Mouse (Mus musculus) activated CD4-positive, CD25-positive, alpha-beta regulatory T cell, adult 4 months (primary cell): ENCODE results near the gene Tent4a. TPM values are rescaled to one million over a fixed set of nuclear protein-coding genes. Genes with fewer than 3 reads are reported as not detected.

ENCODE experiments used
- ATAC-seq: one replicate; pipeline ENCODE4 v1.8.0; 2017
- polyA plus RNA-seq, 2 experiments: library from polyadenylated mRNA; unstranded; fragments of 100-300 nt; shearing (Covaris generic); gene quantifications; one replicate each; pipeline ENCODE4 v1.2.1; 2017

Tent4a gene
- polyA plus RNA-seq, 2 experiments from 2014 or later, result 4.4 to 4.5 TPM

- no peak for ATAC-seq
Observed at GRCm38 (mm10) chr13:69460635-69461465, 73.6 kb downstream of the Tent4a start.

GRCm38 (mm10) chr13:69459657-69460458 lies 74.6 kb downstream of the Tent4a start:
- ATAC-seq, result no peak

GRCm38 (mm10) chr13:69458891-69459290 lies 75.5 kb downstream of the Tent4a start:
- ATAC-seq, result no peak

DNA sequence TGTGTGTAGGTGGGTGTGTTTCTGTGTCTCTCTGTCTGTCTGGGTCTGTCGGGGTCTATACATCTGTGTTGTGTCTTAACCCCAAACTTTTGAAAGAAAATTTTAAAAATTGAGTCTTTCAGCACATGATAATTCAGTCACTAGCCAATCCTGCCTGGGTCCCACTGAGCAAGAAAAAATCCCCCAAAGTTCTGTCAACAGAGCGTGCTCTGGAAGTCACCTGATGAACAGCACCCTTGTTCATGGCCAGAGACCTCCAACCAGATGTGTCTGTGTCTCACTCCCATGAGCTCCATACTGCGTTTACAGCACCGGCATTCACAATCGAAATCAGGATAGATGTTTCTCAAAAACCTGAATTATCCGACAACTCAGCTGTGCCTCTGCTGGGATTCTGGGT lies 76.0 kb downstream of the Tent4a start:
- ATAC-seq, result no peak

- no peak for ATAC-seq
Observed at GRCm38 (mm10) chr13:69457105-69457504, 77.3 kb downstream of the Tent4a start.

- no peak for ATAC-seq
Observed at GRCm38 (mm10) chr13:69456641-69457040, 77.8 kb downstream of the Tent4a start.

GRCm38 (mm10) chr13:69455476-69456175 lies 78.8 kb downstream of the Tent4a start:
- ATAC-seq, result no peak

Other genes starting within 250 kb of the Tent4a start
- gene Nsun2, start 871 bp downstream of the Tent4a start, polyA plus RNA-seq, result 10 to 100 TPM; 35.8 to 36.9 TPM
- under 1 TPM; 0.29 to 0.61 TPM for gene Srd5a1, start 76.8 kb upstream of the Tent4a start, polyA plus RNA-seq
- not detected for gene Ube2ql1, start 205.3 kb upstream of the Tent4a start, polyA plus RNA-seq